Mouse (Mus musculus): ENCODE data around the gene Trappc5. TPM values are rescaled to one million over a fixed set of nuclear protein-coding genes. Genes with fewer than 3 reads are reported as not detected.

Gene Trappc5
- total RNA-seq (2014; rRNA removed), result 53.3 and 64.8 TPM in 2 replicates
- polyA plus RNA-seq (2015; fragmentation: Nextera tagmentation; extraction: Ambion mirVana), result 53.9 and 55.8 TPM in 2 replicates

- no peaks in the 10 kb centered on the region for H3K9me3 ChIP-seq (ENCODE audit: low read length)
These were observed at the start of gene Trappc5 for GRCm38 (mm10) chr8:3676131-3676992. Gene Trappc5 (plus strand): TSS chr8:3676299.

GRCm38 (mm10) chr8:3626971-3627370 lies 49.1 kb upstream of the Trappc5 start:
- ATAC-seq (no peak), DNase-seq (ENCODE audit: low spot score) (no peak)
- Histone ChIP-seq H3K9ac (replicated peaks; ENCODE audit: low read length) (no peak overlapping the region), H3K27me3 (ENCODE audit: insufficient read depth, low read length) (no peaks in the 10 kb centered on the region), H3K9me3 (ENCODE audit: low read length) (no peaks in the 10 kb centered on the region), H3K36me3 (ENCODE audit: insufficient read depth, low read length) (no peaks in the 10 kb centered on the region; the same call in 1 of the 2 replicates), H3K4me1 (ENCODE audit: insufficient read depth, low read length) (peaks cover 8% of the 10 kb centered on the region; the same call in 1 of the 2 replicates), H3K4me2 (ENCODE audit: low read depth, low read length) (no peak overlapping the region), H3K4me3 (ENCODE audit: low read length) (no peak overlapping the region), H3K27ac (no peak overlapping the region)
- 58% methylated on average over 5 of the region's 5 CpGs for WGBS
- no peak for TF ChIP-seq CTCF (IDR thresholded peaks at IDR 0.05; ENCODE audit: low read depth)

More at GRCm38 (mm10) chr8:3676131-3676992, at the start of gene Trappc5:
- Histone ChIP-seq H3K4me3 (ENCODE audit: low read length) (peak within 1 kb of the TSS; percentile 96), H3K4me1 (ENCODE audit: insufficient read depth, low read length) (peaks cover 15% of the 10 kb centered on the region), H3K9ac (replicated peaks; ENCODE audit: low read length) (peak within 1 kb of the TSS; percentile 91), H3K27ac (peak within 1 kb of the TSS; percentile 91), H3K36me3 (ENCODE audit: insufficient read depth, low read length) (peaks cover 13% of the 10 kb centered on the region; the same call in 1 of the 2 replicates), H3K27me3 (ENCODE audit: insufficient read depth, low read length) (no peaks in the 10 kb centered on the region), H3K4me2 (ENCODE audit: low read depth, low read length) (peak within 1 kb of the TSS; percentile 85)
- DNase-seq (ENCODE audit: low spot score), result peak; percentile 96
- ATAC-seq, result peak; percentile 88
- peak; percentile 91 for TF ChIP-seq CTCF (IDR thresholded peaks at IDR 0.05; ENCODE audit: low read depth)
- 1% methylated on average over 61 of the region's 61 CpGs for WGBS

- no peak overlapping the region for H3K4me2 ChIP-seq (ENCODE audit: low read depth, low read length)
- H3K4me3 ChIP-seq (ENCODE audit: low read length), result no peak overlapping the region
- DNase-seq (ENCODE audit: low spot score), result peak; percentile 59
- 27% methylated on average over 5 of the region's 5 CpGs for WGBS
- TF ChIP-seq CTCF (IDR thresholded peaks at IDR 0.05; ENCODE audit: low read depth), result peak; percentile 75
- H3K4me1 ChIP-seq (ENCODE audit: insufficient read depth, low read length), result peaks cover 8% of the 10 kb centered on the region; the same call in 1 of the 2 replicates
- no peak overlapping the region for H3K27ac ChIP-seq
- H3K9me3 ChIP-seq (ENCODE audit: low read length), result no peaks in the 10 kb centered on the region
- no peak overlapping the region for H3K9ac ChIP-seq (replicated peaks; ENCODE audit: low read length)
- no peaks in the 10 kb centered on the region for H3K27me3 ChIP-seq (ENCODE audit: insufficient read depth, low read length)
- ATAC-seq, result 0 out of 2 replicates have a peak, but pooled peaks have one; percentile 31
- H3K36me3 ChIP-seq (ENCODE audit: insufficient read depth, low read length), result no peaks in the 10 kb centered on the region; the same call in 1 of the 2 replicates
These were observed 48.1 kb upstream of the Trappc5 start for GRCm38 (mm10) chr8:3628014-3628413.

- no peaks in the 10 kb centered on the region for H3K9me3 ChIP-seq (ENCODE audit: low read length)
- H3K4me2 ChIP-seq (ENCODE audit: low read depth, low read length), result peak within 1 kb of the TSS; percentile 63
- peaks cover 8% of the 10 kb centered on the region; the same call in 1 of the 2 replicates for H3K4me1 ChIP-seq (ENCODE audit: insufficient read depth, low read length)
- no peaks in the 10 kb centered on the region for H3K36me3 ChIP-seq (ENCODE audit: insufficient read depth, low read length)
- H3K4me3 ChIP-seq (ENCODE audit: low read length), result peak within 1 kb of the TSS; percentile 45
- DNase-seq (ENCODE audit: low spot score) (peak; percentile 62), ATAC-seq (peak; percentile 80)
- TF ChIP-seq CTCF (IDR thresholded peaks at IDR 0.05; ENCODE audit: low read depth), result no peak
- no peak within 1 kb of the TSS for H3K27ac ChIP-seq
- H3K9ac ChIP-seq (replicated peaks; ENCODE audit: low read length), result peak within 1 kb of the TSS; percentile 41
- H3K27me3 ChIP-seq (ENCODE audit: insufficient read depth, low read length), result no peaks in the 10 kb centered on the region
- WGBS, result 4% methylated on average over 47 of the region's 47 CpGs
These were observed 45.2 kb upstream of the Trappc5 start, which contains the start of gene Stxbp2 for GRCm38 (mm10) chr8:3630647-3631477. Gene Stxbp2 (plus strand): TSS chr8:3630955.

GRCm38 (mm10) chr8:3631478-3631875 lies 44.6 kb upstream of the Trappc5 start:
- DNase-seq (ENCODE audit: low spot score) (no peak), ATAC-seq (no peak)
- Histone ChIP-seq H3K36me3 (ENCODE audit: insufficient read depth, low read length) (no peaks in the 10 kb centered on the region), H3K4me2 (ENCODE audit: low read depth, low read length) (peak overlapping the region; percentile 63), H3K9ac (replicated peaks; ENCODE audit: low read length) (peak overlapping the region; percentile 41; the same call in 1 of the 2 replicates), H3K27me3 (ENCODE audit: insufficient read depth, low read length) (no peaks in the 10 kb centered on the region), H3K4me3 (ENCODE audit: low read length) (peak overlapping the region; percentile 45), H3K27ac (no peak overlapping the region), H3K4me1 (ENCODE audit: insufficient read depth, low read length) (peaks cover 8% of the 10 kb centered on the region; the same call in 1 of the 2 replicates), H3K9me3 (ENCODE audit: low read length) (no peaks in the 10 kb centered on the region)
- no peak for TF ChIP-seq CTCF (IDR thresholded peaks at IDR 0.05; ENCODE audit: low read depth)
- 18% methylated on average over 8 of the region's 8 CpGs for WGBS

GRCm38 (mm10) chr8:3645804-3646203 lies 30.3 kb upstream of the Trappc5 start:
- Histone ChIP-seq H3K36me3 (ENCODE audit: insufficient read depth, low read length) (no peaks in the 10 kb centered on the region), H3K4me3 (ENCODE audit: low read length) (no peak overlapping the region), H3K27ac (no peak overlapping the region), H3K9me3 (ENCODE audit: low read length) (no peaks in the 10 kb centered on the region), H3K4me1 (ENCODE audit: insufficient read depth, low read length) (no peaks in the 10 kb centered on the region), H3K9ac (replicated peaks; ENCODE audit: low read length) (no peak overlapping the region), H3K27me3 (ENCODE audit: insufficient read depth, low read length) (no peaks in the 10 kb centered on the region), H3K4me2 (ENCODE audit: low read depth, low read length) (no peak overlapping the region)
- DNase-seq (ENCODE audit: low spot score) (peak; percentile 21), ATAC-seq (0 out of 2 replicates have a peak, but pooled peaks have one; percentile 41)
- WGBS, result 23% methylated on average over 5 of the region's 5 CpGs
- TF ChIP-seq CTCF (IDR thresholded peaks at IDR 0.05; ENCODE audit: low read depth), result 0 out of 2 replicates have a peak, but pooled peaks have one; percentile 15

Data from hindbrain, postnatal 0 days (tissue).